Mouse (Mus musculus) right cerebral cortex, postnatal 36 days (tissue): ENCODE measurements at regions not wholly inside any gene's neighbourhood (a gene's known extent, or its start where the extent isn't known, plus 50 kb on each side); places are given as distances from the start of the nearest gene placed in this dataset.

Experiments
- DNase-seq, 2 experiments: peaks; one replicate each; pipeline ENCODE4 v3.0.0; 2022; ENCODE audit warnings: low spot score in 2 of 2, mixed read lengths in 1 of 2

DNA sequence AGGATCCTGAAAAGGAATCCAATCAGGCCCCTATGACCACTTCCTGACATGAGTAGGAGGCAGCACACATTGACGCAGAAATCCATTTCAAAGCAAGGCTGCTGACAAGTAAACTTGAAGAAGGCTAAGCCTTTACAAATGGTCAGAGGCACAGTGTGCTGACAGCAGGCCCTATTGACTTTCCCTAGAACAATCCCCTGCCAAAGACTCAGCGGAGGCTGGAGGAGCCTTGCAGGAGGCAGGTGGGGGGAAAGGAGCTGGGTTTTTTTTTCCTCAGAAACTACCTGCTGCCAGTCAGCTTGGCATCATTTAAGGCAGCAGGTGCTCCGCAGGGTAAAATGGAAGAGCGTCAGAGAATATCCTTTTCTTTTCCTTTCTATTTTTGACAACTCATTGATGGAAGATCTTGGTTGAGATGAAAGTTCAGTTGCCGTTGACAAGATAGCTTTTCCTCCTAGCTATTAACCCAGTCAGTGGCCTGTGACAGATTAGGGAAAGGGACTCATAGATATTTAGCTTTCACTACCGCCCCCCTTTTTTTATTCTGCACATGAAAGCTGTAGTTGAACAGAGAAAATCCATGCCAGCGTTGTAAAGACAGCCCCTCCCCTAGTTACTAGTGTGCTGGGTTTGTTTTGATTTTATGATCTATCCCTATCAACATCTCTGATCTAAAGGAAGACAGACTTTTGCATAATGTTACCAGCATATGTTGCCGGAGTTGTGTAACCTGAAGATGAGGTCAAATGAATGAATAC is 210.6 kb downstream of the Csnka2ip start:
- no peak for DNase-seq

DNA sequence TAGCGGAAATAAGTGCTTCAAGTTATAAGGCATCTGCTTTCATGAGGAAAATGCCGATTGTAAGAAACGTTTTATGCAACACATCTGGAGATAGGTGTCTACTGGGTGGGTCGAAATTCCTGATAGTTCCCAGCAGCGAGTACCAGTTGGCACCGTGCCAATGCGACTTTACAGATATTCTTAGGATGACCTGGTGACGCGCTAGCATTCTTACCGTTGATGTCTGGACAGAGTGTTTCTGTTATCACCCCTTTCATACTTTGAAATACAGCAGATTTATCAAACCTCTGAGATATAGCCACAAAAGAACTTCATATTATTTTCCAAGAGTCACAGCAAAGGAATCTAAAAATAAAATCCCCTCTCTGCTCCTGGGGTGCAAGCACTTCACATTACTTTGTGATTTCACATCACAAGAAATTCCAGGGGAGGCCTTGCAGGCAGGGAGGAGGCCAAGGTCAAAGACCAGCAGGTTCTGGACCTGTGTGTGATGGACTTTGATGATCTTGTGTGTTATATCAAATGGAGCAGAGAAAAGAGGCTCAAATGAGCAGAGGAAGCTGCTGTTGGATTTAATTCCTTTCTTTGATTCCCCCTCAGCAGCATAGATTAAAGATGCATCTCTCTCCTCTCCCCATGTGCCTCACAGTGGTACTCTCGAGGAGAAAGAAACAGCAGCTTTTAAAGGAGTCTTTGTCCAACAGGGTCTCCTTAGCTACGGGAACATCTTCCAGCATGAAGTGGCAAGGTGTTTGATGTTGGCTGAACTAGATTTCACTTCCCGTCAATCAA is 233.4 kb downstream of the Csnka2ip start:
- DNase-seq, result no peak

DNA sequence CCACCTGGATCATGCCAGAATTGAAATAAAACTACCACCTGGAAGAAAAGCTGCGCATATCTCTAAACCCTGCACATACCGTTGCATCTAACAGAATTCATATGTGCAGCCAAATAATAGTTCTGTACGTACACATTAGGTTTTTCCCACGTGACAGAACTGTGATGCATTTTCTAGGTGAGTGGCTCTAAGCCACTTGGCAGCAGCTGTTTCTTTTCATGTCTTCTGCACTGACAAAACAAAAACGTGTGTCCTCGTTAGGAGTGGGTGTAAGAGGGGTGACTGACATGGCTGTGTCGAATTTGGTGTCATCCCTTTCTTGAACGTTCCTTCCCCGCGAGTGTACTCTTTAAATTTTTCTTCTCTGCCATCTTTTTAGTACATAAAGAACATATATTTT is 254.3 kb downstream of the Csnka2ip start:
- no peak for DNase-seq

DNA sequence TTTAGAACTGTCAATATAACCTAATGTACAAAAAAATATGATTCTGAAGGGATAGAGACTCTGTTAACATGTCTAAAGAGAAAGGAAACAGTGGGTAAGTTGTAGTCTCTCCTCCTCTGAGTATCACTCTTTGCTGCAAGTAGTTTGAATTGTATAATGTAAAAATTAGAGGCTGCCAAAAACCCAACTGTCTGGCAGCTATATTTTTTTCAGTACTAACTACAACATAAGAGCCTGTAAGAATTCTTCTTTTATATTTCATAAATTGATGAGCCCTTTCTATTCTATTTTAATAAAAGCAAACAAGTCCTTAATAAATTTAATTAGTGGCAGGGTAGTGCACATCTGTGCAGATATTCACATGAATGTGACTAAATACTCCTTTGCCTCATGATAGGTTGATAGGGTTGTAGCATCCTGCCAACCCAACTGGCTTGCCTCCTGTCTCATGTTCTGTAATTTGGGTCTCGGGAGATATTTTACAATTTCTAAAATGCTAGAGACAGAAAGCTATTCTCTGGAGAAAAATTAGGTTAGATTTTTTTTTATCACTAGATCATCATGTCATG is 269.2 kb downstream of the Csnka2ip start:
- DNase-seq, result no peak

DNA sequence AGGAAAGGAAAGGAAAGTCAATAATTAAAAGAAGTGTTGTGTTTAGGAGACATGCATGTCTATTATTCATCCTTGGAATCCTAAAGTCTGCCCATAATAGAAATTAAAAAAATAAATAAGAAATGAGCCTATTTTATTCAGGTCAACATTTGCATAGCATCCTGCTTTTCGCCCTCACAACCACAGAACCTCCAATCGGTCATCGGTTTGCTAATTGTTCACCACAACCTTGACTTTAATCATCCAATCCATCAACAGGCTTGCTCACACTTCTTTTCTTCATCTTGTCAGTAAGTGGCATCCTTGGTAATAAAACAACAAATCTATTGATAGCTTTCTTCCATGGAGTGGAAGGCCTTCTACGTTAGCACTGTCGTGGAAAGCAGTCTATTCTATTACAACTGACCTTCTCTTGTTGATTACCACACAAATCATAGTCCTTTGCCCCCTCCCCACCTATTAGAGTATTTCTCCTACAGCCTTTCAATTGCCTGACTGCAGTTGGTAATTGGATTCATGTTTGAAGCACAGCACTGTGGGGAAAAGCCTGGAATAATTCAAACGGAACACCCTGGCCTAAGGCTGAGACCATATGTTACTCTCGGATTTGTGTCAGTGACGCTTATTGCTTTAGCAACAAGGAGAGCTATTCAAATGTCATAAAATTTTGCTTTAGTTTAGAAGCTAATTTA is 269.9 kb downstream of the Csnka2ip start:
- peak in 1 of 2 experiments; percentile 16 for DNase-seq

DNA sequence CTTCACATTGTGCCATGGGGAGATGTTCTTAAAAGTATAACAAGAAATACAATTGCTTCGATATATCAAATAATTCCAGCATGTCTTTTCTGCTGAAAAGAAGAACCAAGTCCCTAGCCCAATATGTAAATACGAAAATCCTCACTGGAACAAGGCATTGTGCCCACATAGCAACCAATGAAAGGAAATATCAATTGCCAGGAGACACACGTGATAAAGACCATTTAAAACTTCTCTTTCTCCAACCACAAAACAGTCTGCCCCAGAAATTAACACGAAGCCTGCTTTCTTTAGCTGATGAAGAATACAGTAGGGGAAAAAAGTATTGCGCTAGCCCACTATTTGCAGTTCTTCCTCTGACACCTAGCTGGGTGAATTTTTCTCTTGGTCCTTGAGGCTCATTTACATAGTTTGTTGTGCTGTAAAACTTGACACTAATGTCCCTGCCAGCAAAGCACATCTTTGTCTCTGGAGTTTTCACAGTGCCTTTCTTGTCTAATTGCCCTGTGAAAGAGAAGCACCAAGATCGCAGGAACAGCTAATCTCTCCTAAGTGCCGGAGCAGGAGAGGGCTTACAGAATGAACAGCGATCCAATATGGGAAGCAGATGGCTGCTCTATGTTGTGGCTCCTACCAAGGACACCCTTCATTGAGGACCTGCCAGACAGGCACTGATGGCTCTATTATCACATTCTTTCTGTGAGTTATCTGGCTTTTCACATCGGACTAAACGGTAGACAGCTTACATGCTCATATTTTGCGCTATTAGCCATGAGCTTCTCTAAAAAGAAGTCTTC is 272.7 kb downstream of the Csnka2ip start:
- no peak for DNase-seq

DNA sequence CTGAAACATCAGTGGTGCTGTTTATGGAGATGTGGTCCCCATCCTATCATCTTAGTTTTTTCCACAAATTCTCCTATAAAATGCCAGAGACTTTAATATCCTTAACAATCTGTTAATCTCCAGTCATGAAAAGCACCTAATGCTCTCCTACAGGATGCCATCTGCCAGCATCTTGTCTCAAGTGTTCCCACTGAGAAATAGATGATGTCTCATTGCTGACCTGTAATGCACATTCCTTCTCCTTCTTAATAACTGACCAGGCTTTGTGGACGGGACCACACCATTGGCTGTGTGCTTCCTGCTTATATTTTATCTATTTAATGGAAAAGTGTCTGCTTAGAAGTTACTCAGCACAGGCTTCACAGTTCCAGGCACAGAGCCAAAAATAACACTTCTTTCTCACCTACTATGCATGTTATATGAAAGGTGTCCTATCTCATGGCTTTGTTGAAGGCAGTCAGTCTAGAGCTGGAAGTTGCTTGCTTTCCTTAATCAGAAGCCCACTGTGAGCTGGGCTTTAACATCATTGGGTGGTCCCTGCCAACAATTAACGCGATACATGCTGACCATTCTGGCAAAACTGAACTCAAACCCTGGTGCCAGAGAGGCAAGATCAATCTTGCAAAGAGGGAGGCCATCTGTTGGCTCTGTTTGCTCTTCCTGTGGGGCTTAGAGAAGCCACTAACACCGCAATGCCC is 283.3 kb downstream of the Csnka2ip start:
- no peak for DNase-seq

DNA sequence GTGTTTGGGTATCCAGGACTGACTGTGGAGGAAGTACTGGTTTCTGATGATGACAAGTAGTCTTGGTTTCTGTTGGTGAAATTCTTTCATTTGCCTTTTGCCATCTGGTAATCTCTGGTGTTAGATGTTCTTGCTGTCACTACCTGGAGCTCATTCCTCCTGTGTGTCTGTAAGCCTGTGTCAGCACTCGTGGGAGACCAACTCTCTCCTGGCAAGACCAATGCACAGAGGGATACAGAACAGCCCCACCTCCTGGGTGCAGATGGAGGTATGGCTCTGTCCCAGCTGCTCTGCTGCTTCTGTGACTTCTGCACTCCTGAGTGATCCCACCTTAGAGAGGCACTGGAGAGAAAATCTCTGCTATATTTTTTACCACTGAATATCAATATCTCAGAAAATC is 285.4 kb downstream of the Csnka2ip start:
- no peak for DNase-seq

DNA sequence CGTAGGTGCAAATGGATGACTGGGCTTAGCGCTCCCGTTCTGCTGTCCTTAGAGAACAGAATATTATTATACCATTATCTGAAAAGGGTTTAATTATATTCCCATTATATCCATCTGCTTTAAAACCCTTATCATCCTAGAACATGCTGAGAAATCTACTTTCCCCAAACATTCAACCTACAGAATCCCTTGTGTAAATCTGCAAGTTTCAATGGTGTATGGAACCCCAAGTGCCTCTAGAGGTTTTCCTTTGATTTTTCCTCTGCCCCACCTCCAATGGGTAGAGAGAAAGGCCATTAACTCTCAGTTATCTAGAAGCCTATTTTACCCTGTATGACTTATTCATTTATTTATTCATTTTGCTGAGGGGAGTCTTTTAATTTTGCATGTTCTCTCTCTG is 308.7 kb downstream of the Csnka2ip start:
- DNase-seq, result no peak

DNA sequence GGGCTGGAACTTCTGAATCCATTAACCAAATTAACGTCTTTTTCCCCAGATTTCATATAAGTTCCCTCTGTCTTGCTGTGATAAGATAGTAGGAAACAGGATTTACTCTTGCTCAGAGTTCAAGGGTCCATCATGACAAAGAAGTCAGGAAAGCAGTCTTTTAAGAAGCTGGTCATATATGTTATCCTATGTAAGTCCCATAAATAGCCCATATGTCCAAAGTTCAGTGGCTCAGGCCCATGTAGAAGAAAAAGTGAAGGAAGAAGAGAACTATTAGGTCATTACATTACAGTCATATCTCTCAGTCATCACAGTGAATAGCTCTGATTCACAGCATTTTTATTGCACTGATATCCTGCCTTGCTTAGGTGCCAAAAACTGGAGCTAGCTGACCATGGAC is 316.9 kb downstream of the Csnka2ip start:
- DNase-seq, result no peak

DNA sequence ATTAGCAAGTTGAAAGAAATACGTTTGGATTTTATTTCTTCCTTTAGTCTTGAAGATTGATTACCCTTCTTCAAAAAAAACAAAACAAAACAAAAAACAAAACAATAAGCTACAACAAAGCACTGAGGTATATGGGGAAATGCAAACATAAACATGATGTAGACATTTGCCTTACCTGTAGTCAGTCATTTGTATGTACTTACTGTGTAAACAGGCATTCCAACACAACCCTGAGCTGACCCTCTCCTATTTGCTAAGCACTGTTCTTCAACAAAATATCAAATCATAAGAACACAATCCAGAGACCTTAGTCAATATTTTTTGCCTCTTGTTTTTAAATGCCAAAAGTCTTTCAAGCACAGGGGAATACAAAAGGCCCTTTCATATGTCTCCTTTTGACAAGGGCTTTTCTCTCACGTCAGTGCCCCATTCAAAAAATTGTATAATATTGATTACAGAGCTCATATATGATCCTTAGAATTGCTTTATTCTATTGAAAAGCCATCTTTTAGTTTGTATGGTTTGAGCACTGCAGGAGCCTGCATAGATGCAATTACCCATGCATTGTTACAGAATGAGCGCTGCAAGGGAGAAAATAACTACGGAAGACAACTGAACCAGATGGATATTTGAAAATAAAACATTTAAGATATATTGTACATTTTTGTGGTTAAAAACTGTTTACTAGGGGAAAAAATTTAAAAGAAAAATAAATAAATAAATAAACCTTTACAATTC is 326.2 kb downstream of the Csnka2ip start:
- no peak for DNase-seq

DNA sequence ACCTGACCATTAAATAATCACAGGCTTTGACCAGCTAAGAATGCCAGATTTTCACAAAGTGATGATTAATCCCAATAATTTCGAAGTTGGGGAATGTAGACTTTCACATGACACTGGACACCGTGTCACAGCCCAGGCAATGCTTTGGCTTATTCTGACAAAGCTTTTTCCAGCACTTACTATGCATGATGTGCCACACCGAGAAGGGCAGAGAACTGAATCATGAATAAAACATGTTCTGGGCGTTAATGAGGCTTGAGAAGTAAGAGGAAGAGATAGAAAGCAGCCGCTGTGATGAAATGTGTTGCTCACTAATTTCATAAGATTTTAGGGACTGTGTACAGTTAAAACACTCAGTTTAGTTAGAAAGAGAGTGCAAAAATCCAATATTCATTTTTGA is 326.8 kb downstream of the Csnka2ip start:
- DNase-seq, result no peak

DNA sequence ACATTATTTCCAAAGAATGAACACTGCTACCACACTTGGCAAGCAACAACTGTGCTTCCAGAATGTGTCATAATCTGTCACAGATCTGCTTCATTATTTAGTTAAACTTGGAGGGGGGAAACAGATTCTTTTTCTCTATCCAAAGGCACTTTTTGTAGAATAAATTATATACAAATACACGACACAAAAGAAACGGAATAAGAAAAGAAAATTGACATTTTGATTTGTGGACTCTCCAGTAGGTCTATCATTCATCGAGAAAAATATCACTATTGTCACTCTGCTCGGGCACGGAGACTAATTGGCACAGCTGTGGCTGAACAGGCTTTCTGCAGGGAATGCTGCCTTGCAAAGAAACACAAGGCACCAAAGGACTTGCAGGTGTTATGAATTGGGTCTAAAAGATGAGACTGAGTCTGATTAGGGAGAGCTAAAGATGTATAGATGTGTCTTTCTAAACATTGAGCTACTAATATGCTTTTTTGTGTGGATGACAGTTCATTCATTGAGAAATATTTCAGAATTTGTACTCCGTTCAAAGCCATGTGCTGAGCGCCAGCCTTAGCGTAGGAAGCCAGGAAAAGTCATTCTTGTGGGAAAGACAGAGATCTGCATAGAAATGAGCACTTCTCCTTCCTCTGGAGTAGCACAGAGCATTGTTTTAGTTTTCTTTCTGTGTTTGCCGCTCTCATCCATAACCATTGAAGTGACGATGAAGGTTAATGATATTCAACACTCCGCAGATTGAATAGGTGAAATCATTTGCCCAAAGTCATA is 337.1 kb downstream of the Csnka2ip start:
- DNase-seq, result peak; percentile 1 to 2

DNA sequence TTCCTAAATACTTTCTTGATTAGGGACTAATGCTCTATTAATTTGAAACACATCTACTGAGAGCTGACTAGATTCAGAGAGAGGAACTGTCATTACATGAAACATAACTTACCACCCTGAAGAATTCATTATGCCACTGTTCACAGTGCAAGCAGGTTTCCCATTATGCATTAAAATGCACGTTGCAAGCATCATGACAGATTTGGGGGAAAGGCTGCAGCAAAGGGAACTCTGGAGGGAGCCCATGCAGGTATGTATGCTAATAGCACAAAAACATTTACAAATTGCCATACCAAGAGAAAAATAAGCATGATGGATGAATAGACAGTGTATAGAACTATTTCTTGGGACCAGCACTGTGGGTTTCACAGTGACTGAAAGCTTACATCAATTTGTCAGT is 351.1 kb downstream of the Csnka2ip start:
- no peak for DNase-seq

DNA sequence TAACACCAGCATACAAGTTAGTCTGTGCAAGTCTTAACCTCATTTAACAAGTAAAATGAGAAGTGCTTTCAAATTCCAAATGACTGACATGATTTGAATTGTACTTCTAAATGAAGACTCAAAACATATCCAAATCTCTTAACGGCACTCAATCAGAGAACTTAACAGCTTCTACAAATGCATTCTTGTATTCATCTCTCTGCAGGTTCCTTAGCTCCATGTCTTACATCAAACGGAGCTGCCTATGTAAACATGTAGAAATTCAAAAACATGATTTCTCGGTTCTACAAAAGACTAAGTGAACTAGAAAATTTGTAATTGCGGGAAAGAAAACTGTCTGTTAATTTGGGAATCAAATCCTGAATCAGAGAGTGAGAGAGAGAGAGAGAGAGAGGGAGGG is 353.5 kb downstream of the Csnka2ip start:
- DNase-seq, result no peak

DNA sequence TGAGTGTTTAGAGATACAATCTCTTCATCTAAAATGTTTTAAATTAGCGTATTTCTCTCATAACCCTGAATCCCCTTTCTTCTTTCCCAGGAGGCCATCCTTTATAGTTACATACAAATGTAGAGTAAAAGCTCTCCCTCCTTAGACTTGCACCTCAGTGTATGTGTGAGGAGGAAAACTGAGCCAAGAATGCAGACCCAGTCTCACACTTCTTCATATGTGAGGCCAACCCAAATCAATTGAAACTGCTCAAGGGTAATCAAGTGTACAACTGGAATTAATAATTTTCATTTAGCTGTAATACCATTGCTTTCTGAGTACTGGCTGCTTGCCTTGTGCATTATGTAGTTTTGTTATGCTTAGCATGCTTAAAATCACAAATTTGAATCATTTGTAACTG is 356.3 kb downstream of the Csnka2ip start:
- DNase-seq, result no peak

DNA sequence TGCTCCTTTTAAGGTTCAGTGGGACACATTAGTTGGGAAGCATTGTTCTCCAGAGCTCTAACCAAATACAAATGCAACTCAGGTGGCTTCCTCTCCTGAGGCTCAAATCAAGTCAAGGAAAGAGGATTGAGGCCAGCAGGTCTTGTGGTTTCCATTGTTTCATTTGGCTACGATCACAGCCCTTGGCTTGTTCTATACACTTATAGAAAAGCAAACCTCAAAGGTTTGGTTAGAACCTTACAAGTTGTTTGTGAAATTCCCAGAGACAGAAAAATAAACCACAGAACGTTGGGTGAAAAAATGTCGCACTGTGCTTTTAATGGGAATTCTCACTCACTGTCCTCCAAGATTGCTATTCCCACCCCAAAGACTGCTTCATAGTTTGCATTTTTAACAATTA is 360.4 kb upstream of the Epha3 start:
- no peak for DNase-seq

DNA sequence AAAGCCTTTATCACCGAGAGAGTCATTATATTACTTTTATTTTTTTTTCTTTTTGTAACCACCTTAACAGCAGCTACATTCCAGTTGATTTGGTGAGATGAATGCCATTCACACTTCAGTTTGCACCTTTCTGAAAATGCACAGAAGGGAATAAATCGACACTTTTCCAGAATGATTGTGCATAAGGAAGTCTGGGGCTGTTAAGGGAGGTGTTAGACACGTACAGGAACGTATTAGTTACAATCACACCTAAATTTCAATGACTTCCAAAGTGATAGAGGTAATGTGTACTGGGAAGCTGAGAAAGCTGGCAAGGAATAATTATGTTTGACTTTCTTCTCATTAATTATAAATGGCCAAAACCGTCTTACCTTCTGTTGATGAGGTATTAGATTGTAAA is 352.7 kb upstream of the Epha3 start:
- DNase-seq, result no peak

DNA sequence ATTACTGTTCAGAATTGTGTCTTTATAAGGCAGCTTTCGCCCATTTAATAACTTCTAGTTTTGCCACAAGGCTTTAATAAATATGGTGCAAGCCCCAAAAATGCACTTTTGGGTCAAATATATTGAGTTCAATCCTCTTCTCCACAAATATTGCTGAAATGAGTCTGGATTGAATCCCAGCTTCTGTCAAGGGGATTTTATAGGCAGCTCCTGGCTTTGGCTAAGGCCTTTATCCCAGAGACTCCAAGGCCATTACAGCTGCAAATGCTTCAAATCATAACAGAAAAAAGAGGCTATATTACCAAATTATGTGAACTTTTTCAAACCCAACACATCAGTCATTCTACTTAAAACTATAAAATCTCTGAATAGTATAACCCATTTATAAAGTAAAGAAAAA is 347.9 kb upstream of the Epha3 start:
- DNase-seq, result no peak
